Mouse (Mus musculus): ENCODE measurements around the gene Gtdc1. TPM values are rescaled to one million over a fixed set of nuclear protein-coding genes. Genes with fewer than 3 reads are reported as not detected.

Gene Gtdc1
- total and polyA plus RNA-seq, 2 experiments from 2014 or later: 18.6 to 43.4 TPM

GRCm38 (mm10) chr2:44845424-44845823, 82.0 kb downstream of the Gtdc1 start:
- no peaks in the 10 kb centered on the region for H3K36me3 ChIP-seq (ENCODE audit: insufficient read depth, low read length)
- H3K4me3 ChIP-seq (ENCODE audit: low read depth, low read length): no peak overlapping the region
- DNase-seq (ENCODE audit: low spot score) (no peak), ATAC-seq (ENCODE audit: low FRiP score) (no peak)
- no peaks in the 10 kb centered on the region for H3K9me3 ChIP-seq (ENCODE audit: low read length)
- no peak overlapping the region for H3K9ac ChIP-seq (replicated peaks; ENCODE audit: low read length, poor library complexity, severe bottlenecking)
- no peaks in the 10 kb centered on the region for H3K27me3 ChIP-seq (ENCODE audit: insufficient read depth, low read length)
- no peak for TF ChIP-seq CTCF (IDR thresholded peaks at IDR 0.05)
- WGBS: 95% methylated on average over 4 of the region's 4 CpGs
- no peak overlapping the region for H3K27ac ChIP-seq (ENCODE audit: low read depth, low read length)
- H3K4me2 ChIP-seq (ENCODE audit: low read depth, low read length, poor library complexity, severe bottlenecking): no peak overlapping the region
- no peaks in the 10 kb centered on the region for H3K4me1 ChIP-seq (ENCODE audit: insufficient read depth, low read length)

DNA sequence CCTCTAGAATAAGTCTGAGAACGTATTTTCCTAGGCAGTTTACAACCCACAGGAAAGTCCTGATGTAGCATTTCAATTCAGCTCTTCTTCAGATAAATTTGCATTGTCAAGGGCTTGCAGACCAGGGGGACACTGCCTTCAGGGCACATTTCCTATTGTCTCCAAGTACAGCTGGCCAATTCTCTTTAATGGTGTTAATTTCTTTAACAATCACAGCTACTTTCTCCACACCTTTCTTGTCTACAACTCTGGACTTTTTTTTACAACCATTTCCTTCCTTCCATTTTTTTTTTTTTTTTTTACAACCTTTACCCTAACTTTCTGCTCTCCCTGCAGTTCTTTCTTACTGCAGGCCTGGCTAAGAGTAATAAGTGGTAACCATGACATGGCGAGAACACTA, 97.7 kb downstream of the Gtdc1 start:
- 84% methylated on average over 2 of the region's 2 CpGs for WGBS
- no peak for ATAC-seq (ENCODE audit: low FRiP score)
- H3K4me3 ChIP-seq (ENCODE audit: low read depth, low read length): no peak overlapping the region
- TF ChIP-seq CTCF (IDR thresholded peaks at IDR 0.05): no peak
- H3K27me3 ChIP-seq (ENCODE audit: insufficient read depth, low read length): no peaks in the 10 kb centered on the region
- no peaks in the 10 kb centered on the region for H3K4me1 ChIP-seq (ENCODE audit: insufficient read depth, low read length)
- no peak overlapping the region for H3K9ac ChIP-seq (replicated peaks; ENCODE audit: low read length, poor library complexity, severe bottlenecking)
- DNase-seq (ENCODE audit: low spot score): no peak
- H3K4me2 ChIP-seq (ENCODE audit: low read depth, low read length, poor library complexity, severe bottlenecking): no peak overlapping the region
- H3K9me3 ChIP-seq (ENCODE audit: low read length): no peaks in the 10 kb centered on the region
- H3K27ac ChIP-seq (ENCODE audit: low read depth, low read length): no peak overlapping the region
- no peaks in the 10 kb centered on the region for H3K36me3 ChIP-seq (ENCODE audit: insufficient read depth, low read length)

- no peaks in the 10 kb centered on the region for H3K27me3 ChIP-seq (ENCODE audit: insufficient read depth, low read length)
- TF ChIP-seq CTCF (IDR thresholded peaks at IDR 0.05): no peak
- no peaks in the 10 kb centered on the region for H3K36me3 ChIP-seq (ENCODE audit: insufficient read depth, low read length)
- no peak overlapping the region for H3K9ac ChIP-seq (replicated peaks; ENCODE audit: low read length, poor library complexity, severe bottlenecking)
- ATAC-seq (ENCODE audit: low FRiP score) (no peak), DNase-seq (ENCODE audit: low spot score) (no peak)
- no peak overlapping the region for H3K4me3 ChIP-seq (ENCODE audit: low read depth, low read length)
- H3K9me3 ChIP-seq (ENCODE audit: low read length): no peaks in the 10 kb centered on the region
- H3K4me1 ChIP-seq (ENCODE audit: insufficient read depth, low read length): no peaks in the 10 kb centered on the region
- no peak overlapping the region for H3K27ac ChIP-seq (ENCODE audit: low read depth, low read length)
- 79% methylated on average over 2 of the region's 2 CpGs for WGBS
- H3K4me2 ChIP-seq (ENCODE audit: low read depth, low read length, poor library complexity, severe bottlenecking): no peak overlapping the region
These were observed 98.1 kb downstream of the Gtdc1 start for GRCm38 (mm10) chr2:44829346-44829745.

GRCm38 (mm10) chr2:44826609-44827008, 100.8 kb downstream of the Gtdc1 start:
- no peaks in the 10 kb centered on the region for H3K27me3 ChIP-seq (ENCODE audit: insufficient read depth, low read length)
- no peaks in the 10 kb centered on the region for H3K9me3 ChIP-seq (ENCODE audit: low read length)
- ATAC-seq (ENCODE audit: low FRiP score) (no peak), DNase-seq (ENCODE audit: low spot score) (no peak)
- H3K4me1 ChIP-seq (ENCODE audit: insufficient read depth, low read length): no peaks in the 10 kb centered on the region
- H3K4me2 ChIP-seq (ENCODE audit: low read depth, low read length, poor library complexity, severe bottlenecking): no peak overlapping the region
- no peak overlapping the region for H3K4me3 ChIP-seq (ENCODE audit: low read depth, low read length)
- H3K27ac ChIP-seq (ENCODE audit: low read depth, low read length): no peak overlapping the region
- 98% methylated on average over 3 of the region's 3 CpGs for WGBS
- TF ChIP-seq CTCF (IDR thresholded peaks at IDR 0.05): no peak
- no peak overlapping the region for H3K9ac ChIP-seq (replicated peaks; ENCODE audit: low read length, poor library complexity, severe bottlenecking)
- no peaks in the 10 kb centered on the region for H3K36me3 ChIP-seq (ENCODE audit: insufficient read depth, low read length)

- Histone ChIP-seq H3K9ac (replicated peaks; ENCODE audit: low read length, poor library complexity, severe bottlenecking) (no peak overlapping the region), H3K4me1 (ENCODE audit: insufficient read depth, low read length) (no peaks in the 10 kb centered on the region), H3K36me3 (ENCODE audit: insufficient read depth, low read length) (no peaks in the 10 kb centered on the region), H3K4me3 (ENCODE audit: low read depth, low read length) (no peak overlapping the region), H3K4me2 (ENCODE audit: low read depth, low read length, poor library complexity, severe bottlenecking) (no peak overlapping the region), H3K27me3 (ENCODE audit: insufficient read depth, low read length) (no peaks in the 10 kb centered on the region), H3K27ac (ENCODE audit: low read depth, low read length) (no peak overlapping the region), H3K9me3 (ENCODE audit: low read length) (no peaks in the 10 kb centered on the region)
- DNase-seq (ENCODE audit: low spot score) (no peak), ATAC-seq (ENCODE audit: low FRiP score) (no peak)
- no peak for TF ChIP-seq CTCF (IDR thresholded peaks at IDR 0.05)
These were observed 109.7 kb downstream of the Gtdc1 start for GRCm38 (mm10) chr2:44817787-44818186.

DNA sequence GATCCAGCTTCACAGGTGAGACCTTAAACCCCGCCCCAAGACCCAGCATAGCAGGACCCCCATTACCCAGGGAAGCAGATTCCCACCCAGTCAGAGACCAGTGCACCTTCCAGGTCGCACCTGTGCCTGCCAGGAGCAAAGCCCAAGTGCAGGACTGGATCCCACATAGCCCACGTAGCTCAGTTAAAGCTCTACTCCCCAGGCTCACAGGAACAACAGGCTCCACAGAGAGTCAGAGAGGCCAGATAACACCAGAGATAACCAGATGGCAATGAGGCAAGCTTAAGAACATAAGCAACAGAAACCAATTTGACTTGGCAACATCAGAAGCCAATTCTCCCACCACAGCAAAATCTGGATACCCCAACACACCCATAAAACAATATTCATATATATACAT, 113.7 kb downstream of the Gtdc1 start:
- Histone ChIP-seq H3K27me3 (ENCODE audit: insufficient read depth, low read length) (no peaks in the 10 kb centered on the region), H3K4me1 (ENCODE audit: insufficient read depth, low read length) (no peaks in the 10 kb centered on the region), H3K27ac (ENCODE audit: low read depth, low read length) (no peak overlapping the region), H3K4me3 (ENCODE audit: low read depth, low read length) (no peak overlapping the region), H3K4me2 (ENCODE audit: low read depth, low read length, poor library complexity, severe bottlenecking) (no peak overlapping the region), H3K9me3 (ENCODE audit: low read length) (no peaks in the 10 kb centered on the region), H3K9ac (replicated peaks; ENCODE audit: low read length, poor library complexity, severe bottlenecking) (no peak overlapping the region), H3K36me3 (ENCODE audit: insufficient read depth, low read length) (no peaks in the 10 kb centered on the region)
- no peak for ATAC-seq (ENCODE audit: low FRiP score)
- TF ChIP-seq CTCF (IDR thresholded peaks at IDR 0.05): no peak
- WGBS: 77% methylated on average over 3 of the region's 3 CpGs
- DNase-seq (ENCODE audit: low spot score): no peak
